Mouse (Mus musculus): ENCODE results near the gene Vasp.

DNA sequence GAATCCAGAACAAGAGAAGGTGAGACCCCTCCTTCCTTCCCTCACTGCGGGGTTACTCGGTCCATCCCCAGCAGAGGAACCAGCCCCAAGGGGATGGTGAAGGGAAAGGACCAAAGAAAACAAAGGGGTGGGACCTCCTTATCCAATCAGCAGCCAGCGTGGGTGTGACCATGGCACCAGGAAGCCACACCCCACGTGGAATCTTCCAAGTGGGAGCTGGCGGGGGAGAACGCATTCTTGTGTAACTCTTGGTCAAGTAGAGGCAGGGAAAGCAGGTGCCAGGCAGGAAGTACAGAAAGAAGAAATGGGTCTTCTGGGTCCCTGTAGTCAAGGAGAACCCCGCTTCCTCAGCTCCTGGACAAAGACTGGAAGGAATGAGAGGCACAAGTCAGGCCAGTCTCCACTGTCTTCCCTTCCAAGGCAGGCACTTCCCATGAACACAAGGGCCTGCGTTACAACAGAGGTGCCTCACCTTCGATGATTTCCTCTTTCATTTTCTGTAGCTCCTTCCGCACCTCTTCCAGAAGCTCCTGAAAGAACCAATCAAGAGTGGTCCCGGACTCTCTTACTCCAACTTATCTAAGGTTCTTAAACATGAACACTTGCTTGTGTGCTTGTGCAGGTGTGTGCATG lies 14.1 kb downstream of the Vasp start:
- TF ChIP-seq GATA1 (IDR thresholded peaks at IDR 0.05; ENCODE audit: borderline replicate concordance, low read length) (no peak), FLI1 (IDR thresholded peaks at IDR 0.05; ENCODE audit: low read length) (no peak)

All from megakaryocyte, embryonic 14.5 days (primary cell).